39 mouse cellular contexts compared by ENCODE assay signal in genomic region chr16:91336753-91337152, GRCm38 (mm10). TPM values are rescaled to one million over a fixed set of nuclear protein-coding genes. Genes with fewer than 3 reads are reported as not detected.
DNase-seq lines count a peak whose midpoint lies in the region; ATAC-seq and TF ChIP-seq lines count a peak whose summit lies in the region.
"Had no signal": no experiment of that assay in that cellular context is flagged by ENCODE, and none has a peak within 500 bp of the region (broad histone marks: within the 10 kb centered on the region; RNA-seq: fewer than 3 reads in every experiment).

No protein-coding gene starts in this region.

- H3K27ac ChIP-seq in midbrain, embryonic 11.5 days (ENCODE audit: low read depth, low read length): no peak overlapping the region
- no peak overlapping the region for H3K27ac ChIP-seq in midbrain, embryonic 16.5 days (ENCODE audit: low read length)
- H3K27ac ChIP-seq in liver, embryonic 14.5 days: no peak overlapping the region
- H3K27ac ChIP-seq: embryonic facial prominence, embryonic 13.5 days; hindbrain, embryonic 12.5 days; hindbrain, postnatal 0 days; layer of hippocampus, adult 2 months; midbrain, embryonic 15.5 days had no signal

- ATAC-seq in midbrain, embryonic 11.5 days (ENCODE audit: low FRiP score): no peak
- no peak for ATAC-seq in midbrain, embryonic 16.5 days
- peak; percentile 89 for ATAC-seq in erythroid progenitor cell, adult 5-6 weeks (replicated peaks; ENCODE audit: low FRiP score, poor library complexity, severe bottlenecking)
- ATAC-seq in liver, embryonic 14.5 days (ENCODE audit: insufficient read depth): peak; percentile 82
- ATAC-seq in megakaryocyte-erythroid progenitor cell, adult 5-6 weeks (replicated peaks; ENCODE audit: low FRiP score, low TSS enrichment, poor library complexity, severe bottlenecking): peak; percentile 96
- ATAC-seq: activated CD4-positive, CD25-positive, alpha-beta regulatory T cell, adult 4 months; CD4-positive, CD25-positive, alpha-beta regulatory T cell, adult 4 months; forebrain, embryonic 14.5 days; intestine, embryonic 16.5 days; midbrain, embryonic 15.5 days had no signal

- no peaks in the 10 kb centered on the region for H3K27me3 ChIP-seq in midbrain, embryonic 11.5 days (ENCODE audit: control insufficient read depth, insufficient read depth, low read length)
- no peaks in the 10 kb centered on the region for H3K27me3 ChIP-seq in midbrain, embryonic 16.5 days (ENCODE audit: control insufficient read depth, insufficient read depth, low read depth, low read length)
- H3K27me3 ChIP-seq in liver, embryonic 14.5 days (ENCODE audit: control insufficient read depth, insufficient read depth, low read length): no peaks in the 10 kb centered on the region
- H3K27me3 ChIP-seq: midbrain, embryonic 15.5 days had no signal

- H3K4me3 ChIP-seq in midbrain, embryonic 11.5 days (ENCODE audit: low read depth, low read length): no peak overlapping the region
- H3K4me3 ChIP-seq in midbrain, embryonic 16.5 days (ENCODE audit: low read depth, low read length): no peak overlapping the region
- no peak overlapping the region for H3K4me3 ChIP-seq in liver, embryonic 14.5 days (ENCODE audit: insufficient read depth in 1 of 2, low read depth in 2 of 2, low read length in 2 of 2)
- H3K4me3 ChIP-seq: embryonic facial prominence, embryonic 13.5 days; erythroblast, embryonic 14.5 days; hindbrain, embryonic 12.5 days; layer of hippocampus, adult 2 months; midbrain, embryonic 15.5 days had no signal

- peaks cover 19% of the 10 kb centered on the region for H3K4me1 ChIP-seq in midbrain, embryonic 11.5 days (ENCODE audit: control insufficient read depth, insufficient read depth, low read length)
- H3K4me1 ChIP-seq in midbrain, embryonic 16.5 days (ENCODE audit: control insufficient read depth, insufficient read depth, low read length): peaks cover 2% of the 10 kb centered on the region; the same call in 1 of the 2 replicates
- H3K4me1 ChIP-seq in liver, embryonic 14.5 days (replicated peaks; ENCODE audit: control insufficient read depth in 2 of 2, insufficient read depth in 2 of 2, low read length in 1 of 2): peaks cover 0 to 10% of the 10 kb centered on the region in 2 experiments; a peak in 3 of 4 replicates
- H3K4me1 ChIP-seq: embryonic facial prominence, embryonic 13.5 days had no signal

- no peaks in the 10 kb centered on the region for H3K9me3 ChIP-seq in midbrain, embryonic 11.5 days (ENCODE audit: control insufficient read depth, low read length)
- no peaks in the 10 kb centered on the region for H3K9me3 ChIP-seq in midbrain, embryonic 16.5 days (replicated peaks; ENCODE audit: control insufficient read depth, low read length, poor library complexity, severe bottlenecking)
- no peaks in the 10 kb centered on the region for H3K9me3 ChIP-seq in liver, embryonic 14.5 days (ENCODE audit: control insufficient read depth, low read length)
- H3K9me3 ChIP-seq: embryonic facial prominence, embryonic 13.5 days; hindbrain, embryonic 12.5 days; midbrain, embryonic 15.5 days had no signal

- no peaks in the 10 kb centered on the region for H3K36me3 ChIP-seq in midbrain, embryonic 11.5 days (ENCODE audit: control insufficient read depth, insufficient read depth, low read length)
- no peaks in the 10 kb centered on the region for H3K36me3 ChIP-seq in midbrain, embryonic 16.5 days (ENCODE audit: control insufficient read depth, insufficient read depth, low read length)
- H3K36me3 ChIP-seq in liver, embryonic 14.5 days (replicated peaks; ENCODE audit: control insufficient read depth, insufficient read depth, low read depth): no peaks in the 10 kb centered on the region
- H3K36me3 ChIP-seq: embryonic facial prominence, embryonic 13.5 days; hindbrain, embryonic 12.5 days; midbrain, embryonic 15.5 days had no signal

- WGBS in midbrain, embryonic 11.5 days: 82% methylated on average over 4 of the region's 4 CpGs
- 87% methylated on average over 4 of the region's 4 CpGs for WGBS in midbrain, embryonic 16.5 days
- WGBS in liver, embryonic 14.5 days (ENCODE audit: insufficient replicate concordance): 13% methylated on average over 4 of the region's 4 CpGs

- peak; percentile 44 for DNase-seq in midbrain, embryonic 11.5 days (ENCODE audit: low spot score, missing footprints)
- DNase-seq in liver, embryonic 14.5 days (ENCODE audit: low read depth in 3 of 3, low spot score in 3 of 3): no peak
- no peak for DNase-seq in layer of hippocampus, postnatal 36 days
- DNase-seq in cerebellum, adult 11 months: no peak
- no peak for DNase-seq in layer of hippocampus, adult 8-10 months (ENCODE audit: low spot score in 2 of 2)
- DNase-seq: adrenal gland, adult 2 months; adrenal gland, postnatal 36 days; cerebellum, adult 8-10 months; cerebellum, postnatal 25 days; gastrocnemius, postnatal 14 days; heart, postnatal 14 days; kidney, postnatal 25 days; lung, embryonic 14.5 days; lung, postnatal 14 days; right cerebral cortex, adult 18-20 months; spleen, adult 18-20 months; thymus, adult 18-20 months; thymus, postnatal 25 days had no signal

- H3K4me2 ChIP-seq in midbrain, embryonic 11.5 days: no peak overlapping the region
- no peak overlapping the region for H3K4me2 ChIP-seq in midbrain, embryonic 16.5 days (ENCODE audit: low read length)
- no peak overlapping the region for H3K4me2 ChIP-seq in liver, embryonic 14.5 days (ENCODE audit: low read depth)
- H3K4me2 ChIP-seq: embryonic facial prominence, embryonic 13.5 days; hindbrain, embryonic 12.5 days; lung, embryonic 14.5 days; midbrain, embryonic 15.5 days had no signal

- peak; percentile 66 for TF ChIP-seq EP300 in liver, embryonic 14.5 days (IDR thresholded peaks at IDR 0.05; ENCODE audit: low read depth)

- H3K9ac ChIP-seq in midbrain, embryonic 11.5 days (ENCODE audit: low read length): no peak overlapping the region
- H3K9ac ChIP-seq in midbrain, embryonic 16.5 days (ENCODE audit: low read depth, low read length): no peak overlapping the region
- H3K9ac ChIP-seq in liver, embryonic 14.5 days (replicated peaks): no peak overlapping the region
- H3K9ac ChIP-seq: embryonic facial prominence, embryonic 13.5 days; hindbrain, embryonic 12.5 days; lung, embryonic 14.5 days; midbrain, embryonic 15.5 days had no signal

- no peak for TF ChIP-seq CTCF in liver, embryonic 14.5 days (IDR thresholded peaks at IDR 0.05; ENCODE audit: low read depth)

RNA-seq across cellular contexts. Expression of gene Ifnar2, which starts 35.8 kb away (rescaled TPM):
- polyA plus RNA-seq in midbrain, embryonic 11.5 days (2014; fragmentation: Nextera tagmentation; extraction: Ambion mirVana): 32.6 and 32.7 TPM in 2 replicates
- polyA plus RNA-seq in midbrain, embryonic 16.5 days (2015; fragmentation: Nextera tagmentation; extraction: Ambion mirVana): 35.4 and 38.7 TPM in 2 replicates
- total RNA-seq in erythroid progenitor cell, adult 5-6 weeks (2015; ENCODE audit: low replicate concordance): 94.3 and 165 TPM in 2 replicates
- 71.6 and 141 TPM in 2 replicates for total RNA-seq in erythroid progenitor cell, adult 5-6 weeks (2017; ENCODE audit: low replicate concordance)
- polyA plus RNA-seq in liver, embryonic 14.5 days (2012; rRNA removed): 23.0 and 33.1 TPM in 2 replicates
- polyA plus RNA-seq in liver, embryonic 14.5 days (2014; fragmentation: Nextera tagmentation; extraction: Ambion mirVana): 68.4 and 74.4 TPM in 2 replicates
- 51.9 and 52.4 TPM in 2 replicates for total RNA-seq in megakaryocyte-erythroid progenitor cell, adult 5-6 weeks (2014; fragmentation: Nextera tagmentation)
- 47.2 and 50.8 TPM in 2 replicates for total RNA-seq in megakaryocyte-erythroid progenitor cell, adult 5-6 weeks (2017)
- 10 to 100 TPM; 20.6 to 23.0 TPM for total RNA-seq in layer of hippocampus, postnatal 36 days (2021)
- 10 to 100 TPM; 21.3 to 48.8 (median 34.5) TPM for total RNA-seq in layer of hippocampus, adult 8-10 months (2022)

RNA-seq across cellular contexts. Expression of gene Gm21970, which starts 54.8 kb away (rescaled TPM):
- polyA plus RNA-seq in midbrain, embryonic 11.5 days (2014; fragmentation: Nextera tagmentation; extraction: Ambion mirVana): not detected in 2 replicates
- polyA plus RNA-seq in midbrain, embryonic 16.5 days (2015; fragmentation: Nextera tagmentation; extraction: Ambion mirVana): not detected in 2 replicates
- total RNA-seq in erythroid progenitor cell, adult 5-6 weeks (2015; ENCODE audit: low replicate concordance): 4.7 and 12.6 TPM in 2 replicates
- not detected in 2 replicates for total RNA-seq in erythroid progenitor cell, adult 5-6 weeks (2017; ENCODE audit: low replicate concordance)
- 0.04 and 0.14 TPM in 2 replicates for polyA plus RNA-seq in liver, embryonic 14.5 days (2012; rRNA removed)
- polyA plus RNA-seq in liver, embryonic 14.5 days (2014; fragmentation: Nextera tagmentation; extraction: Ambion mirVana): 0.67 TPM in 1 of 2 replicates, not detected in the other
- 7.6 TPM in 1 of 2 replicates, not detected in the other for total RNA-seq in megakaryocyte-erythroid progenitor cell, adult 5-6 weeks (2014; fragmentation: Nextera tagmentation)
- not detected in 2 replicates for total RNA-seq in megakaryocyte-erythroid progenitor cell, adult 5-6 weeks (2017)
- not detected for total RNA-seq in layer of hippocampus, postnatal 36 days (2021)
- under 1 TPM in 1 of 4 experiments, not detected in 3; 0.72 TPM for total RNA-seq in layer of hippocampus, adult 8-10 months (2022)
- total RNA-seq: adrenal gland, postnatal 36 days; gastrocnemius, postnatal 14 days; granulocyte monocyte progenitor cell, adult 5-6 weeks; heart, postnatal 14 days; hindbrain, postnatal 0 days; layer of hippocampus, adult 2 months; layer of hippocampus, postnatal 25 days; left cerebral cortex, postnatal 4 days had no signal
- polyA plus RNA-seq: adrenal gland, adult 2 months; CD4-positive, CD25-positive, alpha-beta regulatory T cell, adult 4 months; embryonic facial prominence, embryonic 13.5 days; erythroblast, embryonic 14.5 days; forebrain, embryonic 14.5 days; heart, embryonic 14.5 days; hindbrain, embryonic 12.5 days; hindbrain, postnatal 0 days; intestine, embryonic 16.5 days; kidney, embryonic 14.5 days; limb, embryonic 14.5 days; midbrain, embryonic 15.5 days; neural tube, embryonic 11.5 days; stomach, embryonic 16.5 days had no signal

Comparison
In these comparisons a context has a peak if more than half of its experiments do, and no peak if none do; other contexts are left out.
1. ATAC-seq: peak in erythroid progenitor cell, adult 5-6 weeks (single experiment), liver, embryonic 14.5 days (single experiment) and megakaryocyte-erythroid progenitor cell, adult 5-6 weeks (single experiment); none in midbrain, embryonic 11.5 days (single experiment) and midbrain, embryonic 16.5 days (single experiment).